Mouse (Mus musculus): ENCODE measurements at regions not wholly inside any gene's neighbourhood (a gene's known extent, or its start where the extent isn't known, plus 50 kb on each side); places are given as distances from the start of the nearest gene placed in this dataset.

DNA sequence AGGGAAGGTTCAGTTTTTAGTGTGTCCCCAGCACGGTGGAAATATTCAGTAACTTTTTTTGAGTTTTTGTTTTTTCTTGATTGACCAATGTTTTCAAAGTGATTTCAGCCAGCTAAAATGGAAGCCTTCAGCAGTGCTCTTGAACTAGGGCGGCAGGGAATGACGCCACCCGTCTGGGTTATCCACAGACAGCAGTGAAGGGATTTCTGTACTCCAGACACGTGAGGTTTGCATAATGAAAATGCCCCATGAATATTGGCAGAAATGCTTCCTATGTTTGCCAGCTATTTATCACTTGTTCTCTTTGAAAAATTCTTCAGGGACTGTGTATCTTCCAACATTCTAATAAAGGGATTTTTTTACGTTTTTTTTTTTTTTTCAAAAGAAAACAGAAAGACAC is 221.1 kb downstream of the Cbln4 start:
- no peak for TF ChIP-seq GATA4 (IDR thresholded peaks at IDR 0.05; ENCODE audit: insufficient replicate concordance, low read length)

DNA sequence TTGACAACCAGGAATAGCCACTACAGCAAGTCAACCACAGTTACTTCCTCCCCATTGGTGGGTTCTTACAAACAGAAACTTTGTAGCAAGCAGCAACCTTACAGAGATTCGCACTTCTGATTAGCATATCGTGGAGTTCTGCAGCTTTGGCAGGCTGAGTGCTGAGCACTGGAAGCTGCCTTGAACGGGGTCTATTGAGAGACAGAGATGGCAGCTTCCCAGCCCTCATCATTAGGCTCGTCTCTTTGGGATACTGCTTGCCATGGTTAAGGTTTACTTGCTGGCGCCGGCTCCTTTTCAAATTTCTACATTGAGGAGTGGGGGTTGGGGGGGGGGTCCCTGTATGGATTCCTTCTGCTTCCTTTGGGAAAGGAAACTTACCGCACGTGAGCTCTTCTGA is 224.8 kb downstream of the Cbln4 start:
- TF ChIP-seq GATA4 (IDR thresholded peaks at IDR 0.05; ENCODE audit: insufficient replicate concordance, low read length), result no peak

DNA sequence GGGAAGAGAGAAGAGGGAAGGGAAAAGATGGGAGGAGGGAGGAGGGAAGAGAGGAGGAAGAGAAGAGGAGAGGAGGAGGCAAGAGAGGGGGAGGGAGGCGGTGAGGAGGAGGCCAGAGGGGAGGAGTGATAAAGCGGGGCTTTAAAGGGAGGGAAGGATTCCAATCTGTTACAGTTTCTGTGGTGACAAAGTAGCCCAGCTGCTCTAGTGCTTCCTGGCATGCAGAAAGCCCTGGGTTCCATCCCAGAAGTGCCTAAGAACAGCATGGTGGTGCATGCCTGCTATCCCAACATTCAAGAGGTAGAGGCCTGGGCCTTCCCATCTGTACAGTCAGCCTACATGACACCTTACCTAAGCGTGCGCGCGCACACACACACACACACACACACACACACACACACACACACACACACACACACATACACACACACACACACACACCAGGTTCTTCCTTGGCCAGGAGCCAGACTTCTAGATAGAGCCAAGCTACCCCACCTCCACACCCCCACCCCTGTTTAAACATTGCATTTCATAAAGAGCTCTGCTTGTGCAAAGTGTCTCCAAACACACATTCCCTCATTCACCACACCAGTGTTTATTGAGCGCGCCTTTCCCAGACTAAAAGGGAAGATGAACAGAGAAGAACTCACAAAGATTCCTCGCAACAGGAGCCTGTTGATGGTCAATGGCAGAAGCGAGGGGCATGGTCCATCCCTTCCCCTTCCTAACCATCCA is 226.4 kb downstream of the Cbln4 start:
- TF ChIP-seq GATA4 (IDR thresholded peaks at IDR 0.05; ENCODE audit: insufficient replicate concordance, low read length), result no peak

DNA sequence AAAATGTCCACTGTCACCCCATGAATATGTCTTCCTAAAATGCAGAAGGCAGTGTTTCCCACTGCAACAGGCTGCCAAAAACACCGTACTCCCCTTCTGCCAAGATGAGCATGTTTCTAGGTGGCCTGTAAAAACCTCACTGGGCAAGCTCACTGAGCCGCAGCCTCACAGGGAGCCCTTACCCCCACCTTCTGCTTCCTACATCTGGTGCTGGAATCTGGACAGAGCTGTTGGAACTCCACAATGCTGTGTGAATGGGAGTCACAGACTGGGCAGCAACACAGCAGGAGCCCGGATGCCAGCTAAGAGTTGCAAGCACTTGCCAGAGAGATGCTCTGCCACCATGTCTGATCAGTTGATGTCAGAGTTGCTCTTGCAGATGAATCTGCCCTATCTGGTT is 230.6 kb downstream of the Cbln4 start:
- no peak for TF ChIP-seq GATA4 (IDR thresholded peaks at IDR 0.05; ENCODE audit: insufficient replicate concordance, low read length)

DNA sequence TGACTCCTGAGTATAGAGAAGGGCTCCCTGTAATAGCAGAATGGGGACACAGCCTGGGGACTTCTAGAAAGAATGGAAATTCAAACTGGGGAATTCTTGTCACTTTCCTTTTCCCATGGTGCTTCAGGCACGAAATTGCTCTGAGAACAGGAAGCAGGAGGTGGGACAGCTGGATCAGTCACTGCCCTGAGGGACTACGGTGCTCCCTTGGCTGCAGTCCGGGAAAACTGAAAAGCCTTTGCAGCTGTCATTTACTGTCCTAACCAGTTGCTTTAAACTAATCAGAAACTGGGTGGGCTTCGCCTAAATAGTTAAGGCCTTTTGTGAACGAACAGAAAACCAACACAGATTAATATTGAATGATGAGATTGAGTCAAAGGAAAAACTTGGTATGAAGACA is 237.9 kb downstream of the Cbln4 start:
- TF ChIP-seq GATA4 (IDR thresholded peaks at IDR 0.05; ENCODE audit: insufficient replicate concordance, low read length), result no peak

DNA sequence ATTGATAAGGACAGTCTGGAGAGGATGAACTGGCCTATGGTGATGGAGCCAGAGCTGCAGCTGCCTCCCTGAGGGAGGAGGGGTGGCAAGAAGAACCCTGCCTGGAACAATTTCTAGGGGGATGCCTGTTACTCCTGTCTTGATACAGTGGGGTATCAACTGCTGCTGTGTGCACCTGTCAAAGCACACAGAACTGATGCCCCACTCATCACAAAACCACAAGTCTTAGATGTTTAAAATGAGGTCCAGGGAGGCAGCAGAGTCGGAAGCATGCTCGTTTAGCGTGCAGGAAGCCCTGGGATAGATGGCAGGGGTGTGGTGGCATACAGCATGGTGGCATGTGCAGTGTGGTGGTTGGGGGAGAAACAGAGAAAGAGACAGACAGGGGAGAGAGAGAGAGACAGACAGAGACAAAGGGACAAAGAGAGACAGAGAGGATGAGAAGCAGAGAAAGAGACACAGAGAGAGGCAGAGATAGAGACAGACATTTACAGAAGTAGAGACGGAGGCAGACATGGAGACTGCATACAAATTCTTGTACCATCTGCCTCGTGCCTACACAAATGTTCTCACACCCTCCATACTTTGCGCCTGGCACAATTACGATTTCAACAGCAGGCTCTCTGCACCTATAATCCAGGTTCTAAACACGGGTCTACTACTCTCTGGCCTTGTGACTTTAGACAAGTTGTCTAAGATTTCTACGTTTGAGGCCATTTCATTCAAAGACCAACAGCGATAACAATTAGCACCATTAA is 242.6 kb downstream of the Cbln4 start:
- no peak for TF ChIP-seq GATA4 (IDR thresholded peaks at IDR 0.05; ENCODE audit: insufficient replicate concordance, low read length)

DNA sequence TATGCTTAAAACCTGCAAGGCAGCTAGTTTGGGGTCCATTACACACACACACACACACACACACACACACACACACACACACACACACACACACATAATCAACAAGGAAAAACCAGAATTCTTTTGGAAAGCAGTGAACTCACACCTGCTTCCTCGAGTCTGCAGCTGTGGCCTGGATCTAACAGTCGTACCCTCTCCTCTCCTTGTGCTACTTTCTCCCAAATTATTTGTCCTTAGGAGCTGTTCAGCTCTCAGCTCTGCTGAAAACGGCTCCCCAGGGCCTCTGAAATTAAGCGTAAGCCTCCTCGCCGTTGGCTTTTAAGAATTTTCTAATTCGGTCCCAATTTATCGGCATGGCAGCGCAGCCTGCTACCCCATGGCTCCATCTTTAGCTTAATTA is 243.9 kb downstream of the Cbln4 start:
- TF ChIP-seq GATA4 (IDR thresholded peaks at IDR 0.05; ENCODE audit: insufficient replicate concordance, low read length), result no peak

DNA sequence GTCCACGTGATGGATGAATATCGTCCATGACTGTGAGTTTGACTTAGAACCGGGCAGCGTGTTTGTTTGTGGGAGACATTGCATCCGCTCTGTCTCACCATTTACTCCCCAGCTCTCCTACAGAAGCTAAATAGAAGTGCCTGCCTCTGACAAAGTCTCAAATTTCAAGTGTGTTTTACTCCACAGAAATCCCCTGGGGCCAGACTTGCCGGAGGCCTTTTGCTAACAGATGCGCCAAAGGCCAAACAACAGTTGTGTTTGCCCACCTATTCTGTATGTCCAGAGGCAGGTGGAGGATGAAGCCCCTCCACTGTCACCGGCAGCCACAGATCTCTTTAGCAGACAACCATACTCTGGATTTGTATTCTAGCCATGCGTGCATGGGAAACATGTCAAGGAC is 252.6 kb downstream of the Cbln4 start:
- TF ChIP-seq GATA4 (IDR thresholded peaks at IDR 0.05; ENCODE audit: insufficient replicate concordance, low read length), result no peak

DNA sequence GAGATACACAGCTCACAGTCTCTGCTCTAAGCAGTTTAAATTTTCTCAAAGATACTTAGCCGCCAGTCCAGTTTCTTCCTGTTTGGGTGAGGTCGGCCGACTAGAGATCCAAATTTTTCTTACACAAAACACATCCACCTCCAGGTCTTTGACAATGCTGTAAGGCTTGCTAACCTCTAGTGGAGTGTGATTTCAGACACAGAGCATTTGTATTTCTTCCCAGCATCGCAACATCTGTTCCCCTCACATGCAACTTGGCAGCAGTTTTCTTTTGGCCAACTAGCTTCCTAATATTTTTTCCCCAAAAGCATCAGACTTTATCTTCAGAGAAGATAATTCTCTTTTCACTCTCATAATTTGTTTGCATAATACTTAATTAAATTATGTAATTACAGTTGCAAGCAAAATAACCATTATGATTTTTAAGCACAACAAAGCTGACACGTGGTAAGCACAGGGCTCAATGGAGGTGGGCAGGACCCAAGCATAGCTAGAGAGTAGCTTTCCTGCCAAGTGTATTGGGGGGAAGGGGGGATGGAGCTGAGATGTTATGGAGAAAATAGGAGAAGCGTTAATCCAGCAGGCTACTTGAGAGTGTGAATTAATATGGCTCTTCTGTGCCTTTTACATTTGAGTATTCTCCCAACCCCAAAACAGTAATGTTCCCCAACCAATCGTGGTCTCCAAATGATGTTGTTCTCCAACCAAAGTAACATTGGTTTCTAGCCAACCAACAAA is 276.9 kb downstream of the Cbln4 start:
- no peak for TF ChIP-seq GATA4 (IDR thresholded peaks at IDR 0.05; ENCODE audit: insufficient replicate concordance, low read length)

DNA sequence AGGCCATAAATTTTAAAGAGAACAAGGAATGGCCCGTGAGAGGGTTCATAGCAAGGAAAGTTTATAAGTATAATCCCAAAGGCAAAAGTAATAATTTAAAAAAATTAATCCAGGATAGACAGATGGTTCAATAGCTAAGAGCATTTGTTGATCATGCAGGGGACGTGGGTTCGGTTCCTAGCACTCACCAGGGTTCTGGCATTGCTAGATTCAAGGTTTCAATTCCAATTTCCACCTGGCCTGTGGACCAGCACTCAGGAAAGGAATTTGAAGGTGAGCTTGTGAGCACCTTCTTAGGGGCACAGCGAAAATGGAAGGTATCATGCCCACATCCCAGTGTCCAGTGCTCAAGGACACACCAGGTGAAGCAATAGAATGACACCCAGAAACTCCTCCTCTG is 278.2 kb downstream of the Cbln4 start:
- no peak for TF ChIP-seq GATA4 (IDR thresholded peaks at IDR 0.05; ENCODE audit: insufficient replicate concordance, low read length)

DNA sequence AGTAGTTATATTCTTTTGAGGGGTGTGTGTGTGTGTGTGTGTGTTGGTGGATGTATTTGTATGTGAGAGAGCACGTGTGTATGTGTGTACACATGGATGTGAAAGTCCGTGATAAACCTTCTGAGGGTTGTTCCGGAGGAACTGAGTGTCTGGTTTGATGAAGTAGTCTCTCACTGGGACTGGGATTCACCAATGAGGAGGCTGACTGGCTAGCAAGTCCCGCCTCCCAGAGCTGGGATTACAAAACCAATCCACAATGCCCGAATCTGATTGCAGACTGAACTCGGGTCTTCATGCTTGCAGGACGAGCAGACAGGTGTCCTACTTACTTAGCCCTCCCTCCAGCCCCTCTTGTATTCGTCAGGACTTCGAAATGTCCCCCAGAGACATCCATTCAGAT is 289.8 kb downstream of the Cbln4 start:
- no peak for TF ChIP-seq GATA4 (IDR thresholded peaks at IDR 0.05; ENCODE audit: insufficient replicate concordance, low read length)

DNA sequence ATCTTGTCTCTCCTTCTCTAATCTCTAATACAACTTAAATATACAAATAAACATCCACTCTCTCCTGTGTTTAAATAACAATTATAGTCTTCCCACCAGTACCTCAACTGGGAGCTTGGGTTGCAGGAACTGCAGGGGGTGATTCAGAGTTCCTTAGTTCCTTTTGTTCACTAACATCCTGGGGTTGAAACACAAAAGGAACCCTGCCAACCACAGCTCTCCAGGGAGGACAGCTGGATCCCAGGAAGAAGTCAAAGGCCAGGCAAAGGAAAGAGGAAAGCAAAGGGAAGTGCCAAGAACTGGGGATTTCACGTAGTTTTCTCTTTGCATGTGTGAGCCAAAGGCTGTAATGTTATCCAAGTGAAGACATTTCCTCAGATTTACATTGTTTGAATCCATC is 296.1 kb downstream of the Cbln4 start:
- TF ChIP-seq GATA4 (IDR thresholded peaks at IDR 0.05; ENCODE audit: insufficient replicate concordance, low read length), result no peak

DNA sequence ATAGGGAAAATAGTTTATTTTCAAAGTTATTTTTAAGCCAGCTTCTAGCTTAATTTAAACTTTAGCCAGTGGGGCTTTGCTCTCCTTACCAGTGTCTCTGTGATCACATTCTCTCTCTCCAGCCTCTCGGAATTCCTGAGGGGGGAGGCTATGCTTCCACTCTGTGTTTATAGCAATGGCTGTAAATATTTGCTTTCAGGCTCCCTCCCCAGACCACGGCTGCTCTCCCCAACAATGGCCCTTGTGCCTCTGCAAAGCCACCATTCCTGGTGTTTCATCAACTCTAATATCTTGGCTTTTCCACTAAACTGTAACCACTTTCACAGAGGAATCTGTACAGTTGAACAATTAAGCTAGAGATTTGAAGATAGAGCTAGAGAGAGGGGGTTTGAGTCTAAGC is 300.2 kb downstream of the Cbln4 start:
- TF ChIP-seq GATA4 (IDR thresholded peaks at IDR 0.05; ENCODE audit: insufficient replicate concordance, low read length), result no peak

DNA sequence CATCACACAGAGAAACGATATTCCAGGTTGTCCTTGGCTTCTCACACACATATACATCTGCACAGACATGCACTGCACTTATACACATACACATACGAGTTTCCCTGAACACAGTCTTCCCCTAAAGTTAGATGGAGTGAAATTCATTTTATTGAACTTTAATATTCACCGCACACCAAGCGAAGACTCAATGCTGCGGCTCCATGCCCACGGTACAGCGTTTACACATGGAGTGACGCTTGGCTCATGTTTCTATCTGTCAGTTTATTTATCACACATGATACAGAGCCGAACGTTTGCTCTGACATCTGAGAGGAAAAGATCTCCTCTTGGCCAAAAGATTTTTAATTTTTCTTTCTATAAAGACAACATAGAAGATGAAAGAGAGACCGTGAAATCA is 300.6 kb downstream of the Cbln4 start:
- TF ChIP-seq GATA4 (IDR thresholded peaks at IDR 0.05; ENCODE audit: insufficient replicate concordance, low read length), result no peak

DNA sequence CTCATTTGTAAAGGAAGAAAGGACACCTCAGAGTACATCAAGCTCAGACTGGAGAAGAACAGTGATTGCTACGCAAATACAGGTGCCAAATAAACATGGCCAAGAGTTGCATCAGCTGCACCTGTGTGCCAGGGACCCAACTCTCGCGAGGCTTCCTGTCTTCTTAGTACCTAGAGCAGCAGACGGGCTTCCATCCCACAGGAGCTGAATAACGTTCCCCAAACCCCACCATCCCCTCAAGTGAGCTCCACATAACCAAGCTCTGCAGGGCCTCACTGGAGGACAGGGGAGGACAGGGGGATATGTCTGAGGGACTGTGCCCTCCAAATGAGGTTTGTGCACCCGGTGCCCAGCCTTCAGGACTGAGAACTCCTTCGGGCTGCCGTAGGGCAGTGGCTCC is 305.5 kb downstream of the Cbln4 start:
- TF ChIP-seq GATA4 (IDR thresholded peaks at IDR 0.05; ENCODE audit: insufficient replicate concordance, low read length), result no peak

DNA sequence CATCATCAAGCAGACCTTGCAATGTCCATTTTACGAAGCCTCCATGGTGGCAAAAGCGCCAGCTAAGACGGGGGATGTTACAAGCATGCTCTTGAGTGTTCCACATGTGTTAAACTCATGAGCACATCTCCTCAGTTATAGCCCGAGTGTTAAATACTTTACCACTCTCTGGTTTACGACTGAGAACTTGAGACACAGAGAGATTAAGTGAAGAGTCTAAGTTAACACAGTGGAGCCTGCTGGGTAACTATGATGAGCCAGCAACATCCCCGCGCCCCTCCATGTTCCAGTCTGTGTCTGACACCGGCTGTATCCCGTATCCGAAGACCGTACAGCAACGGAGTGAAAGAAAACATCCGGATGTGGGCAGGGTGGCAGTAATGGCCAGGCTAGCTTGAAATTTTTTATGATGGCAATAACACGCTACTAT is 308.2 kb downstream of the Cbln4 start:
- TF ChIP-seq GATA4 (IDR thresholded peaks at IDR 0.05; ENCODE audit: insufficient replicate concordance, low read length), result no peak

Data from liver, adult (tissue).